Mouse (Mus musculus): ENCODE measurements around the gene Krt79. TPM values are rescaled to one million over a fixed set of nuclear protein-coding genes. Genes with fewer than 3 reads are reported as not detected.

Krt79 gene
- polyA plus RNA-seq, 1 experiment from 2014 or later: 0.87 TPM

DNA sequence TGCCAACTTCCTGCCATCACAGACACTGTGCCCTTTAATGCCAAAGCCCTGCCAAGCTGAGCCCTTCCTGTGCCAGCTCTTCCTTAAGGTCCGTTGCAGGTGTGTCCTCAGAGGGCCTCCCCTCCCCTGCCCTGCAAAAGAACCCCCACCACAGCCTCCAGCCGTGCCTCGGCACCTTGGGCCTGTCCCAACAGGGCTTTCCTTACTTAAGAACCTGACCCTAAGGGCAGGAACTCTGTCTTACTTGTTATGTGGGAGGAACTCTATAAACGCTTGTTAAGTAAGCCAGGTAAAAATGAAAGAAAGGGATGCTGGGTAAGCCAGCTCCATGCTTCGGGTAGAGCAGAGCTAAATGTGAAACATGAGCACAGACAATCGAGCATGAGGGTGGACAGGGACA lies 7.1 kb downstream of the Krt79 start:
- H3K9ac ChIP-seq: no peak overlapping the region
- no peak overlapping the region for H3K4me3 ChIP-seq
- H3K36me3 ChIP-seq: no peaks in the 10 kb centered on the region
- no peak overlapping the region for H3K4me2 ChIP-seq
- no peaks in the 10 kb centered on the region for H3K9me3 ChIP-seq (replicated peaks)
- H3K4me1 ChIP-seq (replicated peaks): peaks cover 11% of the 10 kb centered on the region
- H3K27me3 ChIP-seq: peaks cover 36% of the 10 kb centered on the region
- WGBS: 76% methylated on average over 6 of the region's 6 CpGs
- H3K27ac ChIP-seq: no peak overlapping the region
- ATAC-seq (replicated peaks; ENCODE audit: insufficient number of reproducible peaks, insufficient read depth, low FRiP score, low read depth): no peak

- H3K4me3 ChIP-seq: peak overlapping the region; percentile 25
- peaks cover 43% of the 10 kb centered on the region for H3K27me3 ChIP-seq
- ATAC-seq (replicated peaks; ENCODE audit: insufficient number of reproducible peaks, insufficient read depth, low FRiP score, low read depth): no peak
- peak overlapping the region; percentile 53 for H3K4me2 ChIP-seq
- H3K36me3 ChIP-seq: no peaks in the 10 kb centered on the region
- 4% methylated on average over 17 of the region's 17 CpGs for WGBS
- H3K9me3 ChIP-seq (replicated peaks): no peaks in the 10 kb centered on the region
- H3K27ac ChIP-seq: no peak overlapping the region
- no peak overlapping the region for H3K9ac ChIP-seq
- H3K4me1 ChIP-seq (replicated peaks): peaks cover 11% of the 10 kb centered on the region
Observed at GRCm38 (mm10) chr15:101929666-101930065, 10.5 kb downstream of the Krt79 start.

- H3K9me3 ChIP-seq (replicated peaks): no peaks in the 10 kb centered on the region
- H3K4me2 ChIP-seq: peak overlapping the region; percentile 53
- no peaks in the 10 kb centered on the region for H3K36me3 ChIP-seq
- 0 out of 2 replicates have a peak overlapping the region, but pooled peaks have one; percentile 25 for H3K4me3 ChIP-seq
- no peak overlapping the region for H3K27ac ChIP-seq
- H3K27me3 ChIP-seq: peaks cover 46% of the 10 kb centered on the region
- 13% methylated on average over 9 of the region's 9 CpGs for WGBS
- H3K9ac ChIP-seq: no peak overlapping the region
- ATAC-seq (replicated peaks; ENCODE audit: insufficient number of reproducible peaks, insufficient read depth, low FRiP score, low read depth): no peak
- peaks cover 11% of the 10 kb centered on the region for H3K4me1 ChIP-seq (replicated peaks)
Observed at GRCm38 (mm10) chr15:101929087-101929486, 11.0 kb downstream of the Krt79 start.

DNA sequence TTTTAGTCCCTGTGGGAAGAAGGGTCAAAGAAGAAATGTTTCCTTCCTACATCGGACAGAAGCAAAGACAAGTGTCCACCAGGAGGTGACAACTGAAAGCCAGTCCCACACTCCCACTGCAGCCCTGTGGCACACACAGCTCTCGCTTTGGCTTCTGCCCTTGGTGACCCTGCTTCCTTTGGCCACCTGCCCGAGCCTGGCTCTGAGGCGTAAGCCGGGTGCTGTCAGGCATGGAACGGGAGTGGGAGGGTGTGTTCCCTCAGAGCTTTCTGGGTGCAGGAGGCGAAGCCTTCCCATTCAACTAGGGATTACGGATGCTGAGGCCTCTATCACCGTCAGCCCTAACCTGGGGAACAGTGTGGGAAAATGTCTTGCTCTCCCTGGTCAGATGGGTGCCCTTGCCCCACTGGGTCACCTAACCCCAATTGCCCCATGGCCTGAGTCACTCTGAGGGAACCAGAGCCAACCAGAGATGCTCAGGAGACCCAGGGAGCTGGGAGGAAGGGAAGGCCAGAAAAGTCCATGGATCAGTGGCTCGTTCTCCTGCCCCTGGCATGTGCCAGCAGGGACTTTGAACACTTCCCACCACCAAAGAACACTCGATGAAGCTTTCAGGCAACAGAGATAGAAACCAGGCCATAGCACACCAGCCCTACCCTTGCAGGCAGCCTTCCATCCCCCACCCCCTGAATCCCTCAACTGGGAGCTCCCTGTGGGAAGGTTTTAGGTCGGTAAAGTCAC lies 12.6 kb downstream of the Krt79 start:
- no peak for ATAC-seq (replicated peaks; ENCODE audit: insufficient number of reproducible peaks, insufficient read depth, low FRiP score, low read depth)
- Histone ChIP-seq H3K9ac (no peak overlapping the region), H3K36me3 (no peaks in the 10 kb centered on the region), H3K4me1 (replicated peaks) (peaks cover 11% of the 10 kb centered on the region), H3K4me3 (no peak overlapping the region), H3K9me3 (replicated peaks) (no peaks in the 10 kb centered on the region), H3K27ac (no peak overlapping the region), H3K27me3 (peaks cover 49% of the 10 kb centered on the region), H3K4me2 (no peak overlapping the region)
- WGBS: 61% methylated on average over 12 of the region's 12 CpGs

DNA sequence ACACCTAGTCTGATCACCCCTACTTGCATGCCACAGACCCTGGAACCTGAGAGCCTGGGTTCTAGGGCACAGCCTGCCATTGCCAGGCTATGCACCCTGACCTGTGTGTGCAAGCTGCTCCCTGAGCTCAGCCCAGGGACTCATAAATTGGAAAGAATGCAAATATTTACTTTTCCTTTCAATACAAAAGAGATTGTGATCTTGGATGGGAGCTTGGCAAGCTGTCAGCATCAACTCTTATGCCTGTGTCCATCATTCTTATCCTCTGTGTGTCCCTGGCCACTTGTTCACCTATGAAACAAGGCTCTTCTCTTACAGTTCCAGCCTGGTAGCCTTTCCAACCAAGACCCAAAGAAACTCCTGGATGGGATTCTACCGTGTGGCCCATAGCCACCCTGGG lies 15.1 kb downstream of the Krt79 start:
- no peak overlapping the region for H3K4me2 ChIP-seq
- H3K4me1 ChIP-seq (replicated peaks): peaks cover 10% of the 10 kb centered on the region
- no peaks in the 10 kb centered on the region for H3K9me3 ChIP-seq (replicated peaks)
- 63% methylated on average over 1 of the region's 1 CpGs for WGBS
- peaks cover 36% of the 10 kb centered on the region for H3K27me3 ChIP-seq
- ATAC-seq (replicated peaks; ENCODE audit: insufficient number of reproducible peaks, insufficient read depth, low FRiP score, low read depth): no peak
- H3K27ac ChIP-seq: no peak overlapping the region
- no peak overlapping the region for H3K9ac ChIP-seq
- H3K4me3 ChIP-seq: no peak overlapping the region
- no peaks in the 10 kb centered on the region for H3K36me3 ChIP-seq

DNA sequence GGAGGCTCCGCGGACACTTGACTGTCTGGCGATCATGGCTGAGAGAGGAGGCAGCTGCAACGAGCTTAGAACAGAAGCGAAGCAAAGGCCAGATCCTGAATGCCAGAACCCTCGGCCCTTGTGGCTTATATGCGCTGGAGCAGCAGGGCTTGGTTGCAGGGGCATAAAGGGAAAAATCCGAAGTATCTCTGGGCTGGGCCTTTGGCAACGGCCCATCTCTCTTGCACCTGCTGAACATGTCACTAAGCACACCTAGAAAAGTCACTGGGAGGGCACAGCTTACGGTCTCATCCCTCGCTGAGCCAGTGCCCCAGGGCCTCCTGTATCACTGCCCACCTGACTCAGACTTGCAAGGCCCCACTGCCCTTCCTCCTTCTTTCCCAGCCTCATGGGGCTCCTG lies 15.5 kb downstream of the Krt79 start, which contains the start of gene Krt4:
TSS of gene Krt4 (minus strand) at position 101 of the 400 bp plus-strand sequence.
- peaks cover 32% of the 10 kb centered on the region for H3K27me3 ChIP-seq
- no peaks in the 10 kb centered on the region for H3K9me3 ChIP-seq (replicated peaks)
- H3K36me3 ChIP-seq: no peaks in the 10 kb centered on the region
- no peak within 1 kb of the TSS for H3K27ac ChIP-seq
- no peak for ATAC-seq (replicated peaks; ENCODE audit: insufficient number of reproducible peaks, insufficient read depth, low FRiP score, low read depth)
- no peak within 1 kb of the TSS for H3K4me2 ChIP-seq
- H3K9ac ChIP-seq: no peak within 1 kb of the TSS
- peaks cover 6% of the 10 kb centered on the region for H3K4me1 ChIP-seq (replicated peaks)
- 63% methylated on average over 11 of the region's 11 CpGs for WGBS
- no peak within 1 kb of the TSS for H3K4me3 ChIP-seq

DNA sequence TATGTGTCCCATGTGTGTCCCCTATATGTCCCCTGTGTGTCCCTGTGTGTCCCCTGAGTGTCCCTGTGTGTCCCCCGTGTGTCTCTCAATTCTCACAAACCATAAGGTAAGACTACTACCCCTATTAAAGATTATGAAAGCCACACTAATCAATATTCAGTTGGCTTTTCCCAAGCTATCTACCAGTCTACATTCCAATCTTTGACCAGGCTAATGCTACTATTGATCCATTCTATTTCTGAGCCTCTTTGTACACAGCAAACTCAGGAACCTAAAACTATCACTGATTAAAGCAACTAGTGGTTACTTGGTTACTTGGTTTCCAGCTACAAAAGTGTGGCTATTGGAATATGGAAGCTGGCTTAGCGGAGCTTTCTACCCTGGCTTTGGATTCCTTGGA lies 17.8 kb downstream of the Krt79 start:
- Histone ChIP-seq H3K27me3 (peaks cover 24% of the 10 kb centered on the region; the same call in 1 of the 2 replicates), H3K4me1 (replicated peaks) (no peaks in the 10 kb centered on the region), H3K4me2 (no peak overlapping the region), H3K9me3 (replicated peaks) (no peaks in the 10 kb centered on the region), H3K4me3 (no peak overlapping the region), H3K27ac (no peak overlapping the region), H3K9ac (no peak overlapping the region), H3K36me3 (no peaks in the 10 kb centered on the region)
- 86% methylated on average over 2 of the region's 2 CpGs for WGBS
- no peak for ATAC-seq (replicated peaks; ENCODE audit: insufficient number of reproducible peaks, insufficient read depth, low FRiP score, low read depth)

DNA sequence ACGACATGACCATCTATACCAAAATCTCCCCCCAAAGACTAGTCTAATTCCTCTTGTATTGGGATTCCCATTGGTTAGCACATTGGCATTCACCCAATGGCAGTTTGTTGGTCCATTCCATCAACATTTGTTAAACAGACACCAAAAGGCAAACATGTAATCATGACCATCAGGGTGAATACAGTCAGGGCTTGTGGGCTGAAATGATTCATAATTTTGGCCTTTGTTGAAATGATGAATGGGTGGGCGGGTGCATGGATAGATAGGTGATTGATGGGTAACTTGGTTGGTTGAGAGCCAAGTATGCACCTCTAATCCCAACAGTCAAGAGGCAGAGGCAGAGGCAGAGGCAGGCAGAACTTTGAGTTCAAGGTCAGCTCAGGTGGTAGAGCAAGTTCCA lies 24.1 kb downstream of the Krt79 start:
- no peak overlapping the region for H3K4me3 ChIP-seq
- H3K9me3 ChIP-seq (replicated peaks): no peaks in the 10 kb centered on the region
- H3K27me3 ChIP-seq: 0 out of 2 replicates have a peak, but pooled peaks cover 11% of the 10 kb centered on the region
- 60% methylated on average over 2 of the region's 2 CpGs for WGBS
- no peak overlapping the region for H3K9ac ChIP-seq
- no peak overlapping the region for H3K4me2 ChIP-seq
- H3K36me3 ChIP-seq: no peaks in the 10 kb centered on the region
- H3K27ac ChIP-seq: no peak overlapping the region
- no peak for ATAC-seq (replicated peaks; ENCODE audit: insufficient number of reproducible peaks, insufficient read depth, low FRiP score, low read depth)
- no peaks in the 10 kb centered on the region for H3K4me1 ChIP-seq (replicated peaks)

DNA sequence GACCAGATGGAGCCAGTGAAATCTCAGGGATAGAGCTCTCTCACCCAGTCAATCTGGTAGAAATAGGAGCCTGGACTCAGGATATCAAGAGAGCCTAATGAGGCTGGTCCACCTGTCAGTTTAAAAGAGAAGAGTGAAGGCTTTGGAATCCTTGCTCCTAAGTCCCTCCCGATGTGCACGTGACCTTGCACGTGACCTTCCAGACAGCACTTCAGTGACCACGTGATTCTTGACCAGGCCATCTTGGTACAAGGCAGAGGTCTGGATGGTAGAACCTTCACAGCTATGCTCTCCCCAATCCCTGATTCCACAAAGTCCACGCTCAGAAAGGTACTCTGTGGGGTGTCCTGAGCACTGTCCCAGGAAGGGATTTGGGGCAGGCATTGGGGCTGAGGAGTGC lies 35.3 kb downstream of the Krt79 start:
- H3K27ac ChIP-seq: no peak overlapping the region

GRCm38 (mm10) chr15:101902171-101903149 lies 37.7 kb downstream of the Krt79 start:
- ATAC-seq (replicated peaks; ENCODE audit: insufficient number of reproducible peaks, insufficient read depth, low FRiP score, low read depth): no peak
- H3K4me2 ChIP-seq: no peak overlapping the region
- no peak overlapping the region for H3K9ac ChIP-seq
- no peaks in the 10 kb centered on the region for H3K4me1 ChIP-seq (replicated peaks)
- 45% methylated on average over 12 of the region's 12 CpGs for WGBS
- H3K27ac ChIP-seq: no peak overlapping the region
- H3K27me3 ChIP-seq: no peaks in the 10 kb centered on the region
- no peaks in the 10 kb centered on the region for H3K9me3 ChIP-seq (replicated peaks)
- H3K4me3 ChIP-seq: no peak overlapping the region
- H3K36me3 ChIP-seq: no peaks in the 10 kb centered on the region

More for the DNA sequence above, 35.3 kb downstream of the Krt79 start:
- 74% methylated on average over 5 of the region's 5 CpGs for WGBS
- Histone ChIP-seq H3K4me1 (replicated peaks) (no peaks in the 10 kb centered on the region), H3K9ac (no peak overlapping the region), H3K9me3 (replicated peaks) (no peaks in the 10 kb centered on the region), H3K27me3 (no peaks in the 10 kb centered on the region), H3K4me3 (no peak overlapping the region), H3K36me3 (no peaks in the 10 kb centered on the region), H3K4me2 (no peak overlapping the region)
- no peak for ATAC-seq (replicated peaks; ENCODE audit: insufficient number of reproducible peaks, insufficient read depth, low FRiP score, low read depth)

DNA sequence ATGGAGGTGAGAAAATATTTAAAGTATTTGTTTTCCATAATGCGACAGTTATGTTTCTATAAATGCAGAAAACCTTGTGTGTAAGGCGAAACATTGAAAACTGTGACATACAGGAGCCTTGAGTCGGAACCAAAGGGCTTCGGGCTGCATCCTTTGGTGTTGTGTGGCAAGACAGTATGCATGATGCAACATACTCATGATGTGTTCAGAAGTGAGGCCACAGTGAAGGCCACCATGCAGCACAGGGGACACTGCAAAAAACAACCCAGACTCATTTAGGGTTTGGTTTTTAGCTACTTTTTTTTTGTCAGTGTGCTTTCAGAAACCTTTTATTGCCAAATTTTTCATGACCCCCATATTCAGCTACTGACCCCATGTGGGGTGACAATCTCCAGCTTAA lies 44.9 kb downstream of the Krt79 start:
- 82% methylated on average over 4 of the region's 4 CpGs for WGBS
- no peaks in the 10 kb centered on the region for H3K36me3 ChIP-seq
- no peak overlapping the region for H3K9ac ChIP-seq
- no peak overlapping the region for H3K4me2 ChIP-seq
- H3K27ac ChIP-seq: no peak overlapping the region
- H3K4me3 ChIP-seq: no peak overlapping the region
- no peak for ATAC-seq (replicated peaks; ENCODE audit: insufficient number of reproducible peaks, insufficient read depth, low FRiP score, low read depth)
- peaks cover 3% of the 10 kb centered on the region for H3K4me1 ChIP-seq (replicated peaks)
- no peaks in the 10 kb centered on the region for H3K9me3 ChIP-seq (replicated peaks)
- peaks cover 6% of the 10 kb centered on the region; the same call in 1 of the 2 replicates for H3K27me3 ChIP-seq

All from heart, embryonic 15.5 days (tissue).